Mouse (Mus musculus) thymus, postnatal 36 days (tissue): ENCODE data around the gene 1600002K03Rik.
"Not testable (repeated sequence)": the region's sequence is repeated elsewhere in the genome, so short reads cannot be mapped to it uniquely, and the experiment has no call there.

Experiments used
- DNase-seq, 2 experiments: peaks; one replicate each; pipeline ENCODE4 v3.0.0; 2022; ENCODE audit warnings: mixed read lengths in 2 of 2

1600002K03Rik gene

GRCm38 (mm10) chr10:80189999-80190398, 17.3 kb downstream of the 1600002K03Rik start:
- no peak for DNase-seq

- DNase-seq, result no peak
Measured at GRCm38 (mm10) chr10:80190491-80191051, 17.8 kb downstream of the 1600002K03Rik start.

- DNase-seq, result no peak
Measured at GRCm38 (mm10) chr10:80193976-80194375, 21.2 kb downstream of the 1600002K03Rik start.

- DNase-seq, result no peak
Measured at GRCm38 (mm10) chr10:80194441-80194840, 21.7 kb downstream of the 1600002K03Rik start.

- DNase-seq, result no peak
Measured at GRCm38 (mm10) chr10:80196167-80196566, 23.4 kb downstream of the 1600002K03Rik start.

GRCm38 (mm10) chr10:80196778-80197581, 24.2 kb downstream of the 1600002K03Rik start:
- no peak for DNase-seq

GRCm38 (mm10) chr10:80199440-80200008, 26.8 kb downstream of the 1600002K03Rik start:
- peak; percentile 69 to 70 for DNase-seq

- DNase-seq, result no peak
Measured at GRCm38 (mm10) chr10:80200485-80200884, 27.7 kb downstream of the 1600002K03Rik start.

- no peak for DNase-seq
Measured at GRCm38 (mm10) chr10:80204055-80204454, 31.3 kb downstream of the 1600002K03Rik start.

- DNase-seq, result no peak
Measured at GRCm38 (mm10) chr10:80207201-80207600, 34.5 kb downstream of the 1600002K03Rik start.

- DNase-seq, result no peak
Measured at GRCm38 (mm10) chr10:80207676-80208075, 34.9 kb downstream of the 1600002K03Rik start.

- no peak for DNase-seq
Measured at GRCm38 (mm10) chr10:80208248-80208647, 35.5 kb downstream of the 1600002K03Rik start.

- no peak for DNase-seq
Measured at GRCm38 (mm10) chr10:80208841-80209371, 36.2 kb downstream of the 1600002K03Rik start.

- DNase-seq, result not testable (repeated sequence)
Measured at GRCm38 (mm10) chr10:80211547-80212103, 38.9 kb downstream of the 1600002K03Rik start.

- no peak for DNase-seq
Measured at GRCm38 (mm10) chr10:80215048-80215772, 42.5 kb downstream of the 1600002K03Rik start.

GRCm38 (mm10) chr10:80220676-80221075, 47.9 kb downstream of the 1600002K03Rik start:
- no peak for DNase-seq

GRCm38 (mm10) chr10:80223137-80223536, 50.4 kb downstream of the 1600002K03Rik start:
- DNase-seq, result not testable (repeated sequence)
